Mouse (Mus musculus) ES-Bruce4 (cell line): ENCODE data around the gene Gm13030.

Experiments
- CTCF ChIP-seq: IDR thresholded peaks from one replicate; pipeline ENCODE4 v1.8.1; 2011; ENCODE audit warnings: low read depth, low read length
- EP300 ChIP-seq: IDR thresholded peaks from 2 replicates; pipeline ENCODE4 v1.6.1; 2011; ENCODE audit warnings: low read depth, low read length; ENCODE audit not compliant: insufficient read depth
- POLR2A ChIP-seq: IDR thresholded peaks from one replicate; pipeline ENCODE4 v1.8.1; 2011; ENCODE audit warnings: low read length; ENCODE audit not compliant: insufficient read depth

GRCm38 (mm10) chr4:138840726-138841125 is 33.0 kb downstream of the Gm13030 start:
- no peak for TF ChIP-seq CTCF
- no peak for TF ChIP-seq EP300
- TF ChIP-seq POLR2A: no peak
